Mouse (Mus musculus) olfactory bulb, adult 2 months (tissue): ENCODE data around the gene Sorcs1. TPM values are rescaled to one million over a fixed set of nuclear protein-coding genes. Genes with fewer than 3 reads are reported as not detected.

Source experiments
- H3K27ac ChIP-seq: fragments of 200-500 bp; 2 replicates; pipeline ENCODE4 v1.5.1; 2012; ENCODE audit warnings: low read depth, low read length; ENCODE audit not compliant: insufficient read depth
- H3K4me1 ChIP-seq: fragments of 200-500 bp; 2 replicates; pipeline ENCODE4 v1.6.1; 2012; ENCODE audit warnings: low read length; ENCODE audit not compliant: control insufficient read depth, insufficient read depth
- H3K4me3 ChIP-seq: fragments of 200-500 bp; 2 replicates; pipeline ENCODE4 v1.5.1; 2012; ENCODE audit warnings: mild to moderate bottlenecking, low read depth, low read length, moderate library complexity; ENCODE audit not compliant: insufficient read depth
- CTCF ChIP-seq: fragments of 200-500 bp; IDR thresholded peaks from 2 replicates; pipeline ENCODE4 v1.5.1; 2012; ENCODE audit warnings: low read depth, mild to moderate bottlenecking, low read length, moderate library complexity; ENCODE audit not compliant: insufficient read depth
- POLR2A ChIP-seq: fragments of 200-500 bp; IDR thresholded peaks from 2 replicates; pipeline ENCODE4 v1.6.1; 2012; ENCODE audit warnings: mild to moderate bottlenecking, low read depth, low read length, moderate library complexity; ENCODE audit not compliant: insufficient read depth
- WGBS: fragments of 180-500 bp; shearing (Covaris S2); methylation state at CpG from one replicate; pipeline ENCODE4 v1.1.7; 2018; 5-methylcytosine and 5-hydroxymethylcytosine counted together
- polyA plus RNA-seq: library from polyadenylated mRNA; stranded (reverse); fragments of >200 nt; gene quantifications from 2 replicates; pipeline ENCODE4 v1.2.4, GENCODE M21; 2012; ENCODE audit warnings: low replicate concordance; ENCODE audit not compliant: missing spikeins, insufficient read depth, insufficient read length

Gene Sorcs1
- polyA plus RNA-seq, 1 experiment: not detected

GRCm38 (mm10) chr19:50398341-50398740, 280.1 kb downstream of the Sorcs1 start:
- TF ChIP-seq CTCF: no peak
- TF ChIP-seq POLR2A: no peak
- Histone ChIP-seq H3K4me1 (no peaks in the 10 kb centered on the region), H3K4me3 (no peak overlapping the region), H3K27ac (no peak overlapping the region)
- 51% methylated on average over 2 of the region's 2 CpGs for WGBS

GRCm38 (mm10) chr19:50395731-50396130, 282.7 kb downstream of the Sorcs1 start:
- Histone ChIP-seq H3K27ac (no peak overlapping the region), H3K4me1 (no peaks in the 10 kb centered on the region), H3K4me3 (no peak overlapping the region)
- TF ChIP-seq CTCF (no peak), POLR2A (no peak)
- 64% methylated on average over 6 of the region's 6 CpGs for WGBS

- no peak for TF ChIP-seq POLR2A
- no peak for TF ChIP-seq CTCF
- Histone ChIP-seq H3K27ac (no peak overlapping the region), H3K4me3 (no peak overlapping the region), H3K4me1 (no peaks in the 10 kb centered on the region)
- WGBS: 52% methylated on average over 5 of the region's 5 CpGs
These were observed 284.3 kb downstream of the Sorcs1 start for GRCm38 (mm10) chr19:50394101-50394500.

GRCm38 (mm10) chr19:50389925-50390552, 288.4 kb downstream of the Sorcs1 start:
- Histone ChIP-seq H3K27ac (no peak overlapping the region), H3K4me1 (no peaks in the 10 kb centered on the region), H3K4me3 (no peak overlapping the region)
- TF ChIP-seq CTCF: no peak
- TF ChIP-seq POLR2A: no peak
- WGBS: 41% methylated on average over 9 of the region's 9 CpGs

GRCm38 (mm10) chr19:50378901-50379300, 299.5 kb downstream of the Sorcs1 start:
- 44% methylated on average over 5 of the region's 5 CpGs for WGBS
- no peak overlapping the region for H3K27ac ChIP-seq
- H3K4me1 ChIP-seq: no peaks in the 10 kb centered on the region
- TF ChIP-seq POLR2A: no peak
- no peak for TF ChIP-seq CTCF
- H3K4me3 ChIP-seq: no peak overlapping the region

- TF ChIP-seq CTCF: no peak
- TF ChIP-seq POLR2A: no peak
- H3K27ac ChIP-seq: no peak overlapping the region
- no peak overlapping the region for H3K4me3 ChIP-seq
- WGBS: 26% methylated on average over 10 of the region's 10 CpGs
- no peaks in the 10 kb centered on the region for H3K4me1 ChIP-seq
These were observed 303.7 kb downstream of the Sorcs1 start for GRCm38 (mm10) chr19:50374751-50375150.

- no peak for TF ChIP-seq CTCF
- no peak for TF ChIP-seq POLR2A
- Histone ChIP-seq H3K4me3 (no peak overlapping the region), H3K4me1 (no peaks in the 10 kb centered on the region), H3K27ac (no peak overlapping the region)
- whole genome bisulfite sequencing: 71% methylated on average over 3 of the region's 3 CpGs
These were observed 312.0 kb downstream of the Sorcs1 start for GRCm38 (mm10) chr19:50366446-50366845.

- no peak overlapping the region for H3K27ac ChIP-seq
- no peaks in the 10 kb centered on the region for H3K4me1 ChIP-seq
- no peak for TF ChIP-seq CTCF
- no peak for TF ChIP-seq POLR2A
- 23% methylated on average over 9 of the region's 9 CpGs for WGBS
- no peak overlapping the region for H3K4me3 ChIP-seq
These were observed 315.6 kb downstream of the Sorcs1 start for GRCm38 (mm10) chr19:50362655-50363500.

- no peak for TF ChIP-seq CTCF
- TF ChIP-seq POLR2A: no peak
- no peak overlapping the region for H3K27ac ChIP-seq
- H3K4me3 ChIP-seq: no peak overlapping the region
- H3K4me1 ChIP-seq: no peaks in the 10 kb centered on the region
- WGBS: 42% methylated on average over 2 of the region's 2 CpGs
These were observed 319.9 kb downstream of the Sorcs1 start for GRCm38 (mm10) chr19:50358561-50358960.

- no peaks in the 10 kb centered on the region for H3K4me1 ChIP-seq
- H3K4me3 ChIP-seq: no peak overlapping the region
- no peak for TF ChIP-seq POLR2A
- no peak for TF ChIP-seq CTCF
- no peak overlapping the region for H3K27ac ChIP-seq
- WGBS: 71% methylated on average over 8 of the region's 8 CpGs
These were observed 339.2 kb downstream of the Sorcs1 start for GRCm38 (mm10) chr19:50339211-50339610.
